Mouse (Mus musculus): Measurements from ENCODE around the gene Idh3g. TPM values are rescaled to one million over a fixed set of nuclear protein-coding genes. Genes with fewer than 3 reads are reported as not detected.

Idh3g gene
- polyA plus RNA-seq, 1 experiment from 2014 or later = 247 TPM

DNA sequence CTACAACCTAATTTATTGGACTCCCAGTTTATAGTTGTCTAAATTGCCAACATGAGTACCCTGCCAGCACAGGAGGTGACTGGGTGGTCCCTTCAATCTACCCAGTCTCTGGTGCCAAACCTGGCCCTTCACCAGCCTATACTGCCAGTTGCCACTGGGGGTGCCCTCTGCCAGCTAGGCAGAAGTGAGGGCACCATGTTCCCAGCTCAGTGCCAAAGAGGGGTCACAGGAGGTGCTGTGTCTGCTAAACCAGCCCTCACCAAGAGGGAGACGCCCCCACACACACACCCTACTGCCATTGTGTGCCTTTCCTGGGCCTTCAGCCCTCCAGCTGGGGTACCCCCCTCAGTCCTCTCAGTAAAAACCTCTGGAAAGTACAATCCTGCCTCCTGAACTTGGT is 48.5 kb downstream of the Idh3g start:
- no peaks in the 10 kb centered on the region for H3K27me3 ChIP-seq (ENCODE audit: control insufficient read depth, insufficient read depth, low read length)
- H3K9ac ChIP-seq (ENCODE audit: low read depth, low read length) = no peak overlapping the region
- H3K27ac ChIP-seq (ENCODE audit: low read depth, low read length) = no peak overlapping the region
- no peak overlapping the region for H3K4me3 ChIP-seq (ENCODE audit: low read length)
- WGBS = 60% methylated on average over 1 of the region's 1 CpGs
- no peaks in the 10 kb centered on the region for H3K36me3 ChIP-seq (ENCODE audit: control insufficient read depth, insufficient read depth, low read length)
- H3K9me3 ChIP-seq (ENCODE audit: control insufficient read depth, low read length) = no peaks in the 10 kb centered on the region
- no peak overlapping the region for H3K4me2 ChIP-seq (replicated peaks; ENCODE audit: low read depth, low read length)
- ATAC-seq (ENCODE audit: low FRiP score, low TSS enrichment) = no peak
- no peaks in the 10 kb centered on the region for H3K4me1 ChIP-seq (ENCODE audit: control insufficient read depth, insufficient read depth, low read length)

DNA sequence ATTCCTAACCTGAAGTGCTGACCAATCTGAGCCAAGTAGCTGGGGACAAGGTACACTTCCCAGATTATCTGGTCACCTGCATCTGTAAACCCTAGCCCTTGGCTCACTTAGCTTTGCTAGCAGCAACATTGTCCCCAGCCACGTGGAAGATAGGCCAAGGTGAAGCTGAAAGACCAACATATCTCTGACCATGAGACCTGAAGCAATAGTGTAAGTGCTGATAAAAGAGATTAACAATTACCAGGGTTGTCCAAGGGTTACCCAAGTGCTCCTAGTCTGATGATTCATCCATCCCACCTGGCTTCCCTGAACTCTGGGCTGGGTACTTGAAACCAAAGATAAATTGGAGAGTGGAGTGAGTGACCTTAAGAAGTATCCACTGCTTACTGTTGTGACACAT is 55.8 kb downstream of the Idh3g start:
- H3K27me3 ChIP-seq (ENCODE audit: control insufficient read depth, insufficient read depth, low read length) = no peaks in the 10 kb centered on the region
- H3K9ac ChIP-seq (ENCODE audit: low read depth, low read length) = no peak overlapping the region
- 38% methylated on average over 1 of the region's 1 CpGs for WGBS
- no peak overlapping the region for H3K4me3 ChIP-seq (ENCODE audit: low read length)
- peaks cover 3% of the 10 kb centered on the region; the same call in 1 of the 2 replicates for H3K36me3 ChIP-seq (ENCODE audit: control insufficient read depth, insufficient read depth, low read length)
- ATAC-seq (ENCODE audit: low FRiP score, low TSS enrichment) = no peak
- no peak overlapping the region for H3K27ac ChIP-seq (ENCODE audit: low read depth, low read length)
- no peak overlapping the region for H3K4me2 ChIP-seq (replicated peaks; ENCODE audit: low read depth, low read length)
- no peaks in the 10 kb centered on the region for H3K4me1 ChIP-seq (ENCODE audit: control insufficient read depth, insufficient read depth, low read length)
- no peaks in the 10 kb centered on the region for H3K9me3 ChIP-seq (ENCODE audit: control insufficient read depth, low read length)

Other genes with a start within 250 kb of the Idh3g start
- gene Dusp9, start 147.5 kb downstream of the Idh3g start, polyA plus RNA-seq (2014; fragmentation: Nextera tagmentation; extraction: Ambion mirVana) = 9.6 and 26.6 TPM in 2 replicates
- 14.1 and 16.3 TPM in 2 replicates for gene Pnck, start 126.8 kb downstream of the Idh3g start, polyA plus RNA-seq (2014; fragmentation: Nextera tagmentation; extraction: Ambion mirVana)
- gene Slc6a8, start 113.7 kb downstream of the Idh3g start, polyA plus RNA-seq (2014; fragmentation: Nextera tagmentation; extraction: Ambion mirVana) = 9.0 and 10.4 TPM in 2 replicates
- 228 and 265 TPM in 2 replicates for gene Bcap31, start 70.7 kb downstream of the Idh3g start, polyA plus RNA-seq (2014; fragmentation: Nextera tagmentation; extraction: Ambion mirVana)
- gene Abcd1, start 70.3 kb downstream of the Idh3g start, polyA plus RNA-seq (2014; fragmentation: Nextera tagmentation; extraction: Ambion mirVana) = 9.3 and 12.0 TPM in 2 replicates
- gene Plxnb3, start 29.8 kb downstream of the Idh3g start, polyA plus RNA-seq (2014; fragmentation: Nextera tagmentation; extraction: Ambion mirVana) = 0.14 and 0.27 TPM in 2 replicates
- gene Srpk3, start 12.5 kb downstream of the Idh3g start, polyA plus RNA-seq (2014; fragmentation: Nextera tagmentation; extraction: Ambion mirVana) = 2.9 and 4.7 TPM in 2 replicates
- 207 and 210 TPM in 2 replicates for gene Ssr4, start 131 bp upstream of the Idh3g start, polyA plus RNA-seq (2014; fragmentation: Nextera tagmentation; extraction: Ambion mirVana)
- gene Pdzd4, start 38.1 kb upstream of the Idh3g start, polyA plus RNA-seq (2014; fragmentation: Nextera tagmentation; extraction: Ambion mirVana) = 1.1 and 1.9 TPM in 2 replicates
- gene Avpr2, start 105.2 kb upstream of the Idh3g start, polyA plus RNA-seq (2014; fragmentation: Nextera tagmentation; extraction: Ambion mirVana) = 2.3 and 4.4 TPM in 2 replicates
- 4.2 and 6.1 TPM in 2 replicates for gene L1cam, start 109.2 kb upstream of the Idh3g start, polyA plus RNA-seq (2014; fragmentation: Nextera tagmentation; extraction: Ambion mirVana)
- 1.7 and 4.2 TPM in 2 replicates for gene Arhgap4, start 135.0 kb upstream of the Idh3g start, polyA plus RNA-seq (2014; fragmentation: Nextera tagmentation; extraction: Ambion mirVana)
- 140 and 168 TPM in 2 replicates for gene Naa10, start 135.0 kb upstream of the Idh3g start, polyA plus RNA-seq (2014; fragmentation: Nextera tagmentation; extraction: Ambion mirVana)
- gene Renbp, start 144.0 kb upstream of the Idh3g start, polyA plus RNA-seq (2014; fragmentation: Nextera tagmentation; extraction: Ambion mirVana) = 36.9 and 38.8 TPM in 2 replicates
- gene Hcfc1, start 179.5 kb upstream of the Idh3g start, polyA plus RNA-seq (2014; fragmentation: Nextera tagmentation; extraction: Ambion mirVana) = 78.4 and 87.8 TPM in 2 replicates
- 56.6 and 64.8 TPM in 2 replicates for gene Irak1, start 237.0 kb upstream of the Idh3g start, polyA plus RNA-seq (2014; fragmentation: Nextera tagmentation; extraction: Ambion mirVana)